Mouse (Mus musculus) left cerebral cortex, postnatal 25 days (tissue): Measurements from ENCODE around the gene Cib3. TPM values are rescaled to one million over a fixed set of nuclear protein-coding genes. Genes with fewer than 3 reads are reported as not detected.

ENCODE experiments used
- DNase-seq, 2 experiments: peaks; one replicate each; pipeline ENCODE4 v3.0.0; 2022; ENCODE audit warnings: low spot score in 2 of 2, mixed read lengths in 1 of 2
- intact Hi-C: fragments of 180-260 bp; cut with DNase I; formaldehyde crosslinking; loops from one replicate; pipeline ENCODE4 v1.15.1; 2025
- total RNA-seq, 2 experiments: library from RNA; stranded (reverse); gene quantifications; 2 replicates each; pipeline ENCODE4 v1.2.3; 2021

Cib3 gene
- total RNA-seq, 2 experiments from 2014 or later, result 0.53 TPM; not detected in 1

- no peak for DNase-seq
- intact Hi-C loops, result no loop called here
Measured at GRCm38 (mm10) chr8:72213536-72213935, 899 bp upstream of the Cib3 start, which contains the start of gene Gm11034. Gene Gm11034 (minus strand): TSS chr8:72213636.

- DNase-seq, result no peak
- intact Hi-C loops, result no loop called here
Measured at GRCm38 (mm10) chr8:72211846-72212245, 791 bp downstream of the Cib3 start.

GRCm38 (mm10) chr8:72210710-72211109 lies 1.9 kb downstream of the Cib3 start:
- DNase-seq, result no peak
- intact Hi-C loops, result no loop called here

- no peak for DNase-seq
- intact Hi-C loops, result no loop called here
Measured at GRCm38 (mm10) chr8:72210222-72210621, 2.4 kb downstream of the Cib3 start.

- intact Hi-C loops, result no loop called here
- DNase-seq, result no peak
Measured at GRCm38 (mm10) chr8:72208582-72208981, 4.1 kb downstream of the Cib3 start.

- intact Hi-C loops, result no loop called here
- no peak for DNase-seq
Measured at GRCm38 (mm10) chr8:72197997-72198396, 14.6 kb downstream of the Cib3 start.

- intact Hi-C loops, result no loop called here
Measured at GRCm38 (mm10) chr8:72192065-72192464, 20.6 kb downstream of the Cib3 start.

GRCm38 (mm10) chr8:72190215-72190539 lies 22.5 kb downstream of the Cib3 start:
- intact Hi-C loops, result no loop called here
- no peak for DNase-seq

More at GRCm38 (mm10) chr8:72192065-72192464, 20.6 kb downstream of the Cib3 start:
- DNase-seq, result no peak

- intact Hi-C loops, result no loop called here
- DNase-seq, result no peak
Measured at GRCm38 (mm10) chr8:72189417-72190214, 23.0 kb downstream of the Cib3 start, which contains the start of gene Hsh2d. Gene Hsh2d (plus strand): TSS chr8:72189638.

GRCm38 (mm10) chr8:72187793-72188331 lies 24.8 kb downstream of the Cib3 start:
- DNase-seq, result no peak
- intact Hi-C loops, result no loop called here

GRCm38 (mm10) chr8:72183554-72184202 lies 29.0 kb downstream of the Cib3 start:
- intact Hi-C loops, result no loop called here
- DNase-seq, result no peak

- intact Hi-C loops, result loop anchor here (2.0 to 5.0 kb wide), 3 partner anchors 65 to 210 kb away; partner anchors contain the start of gene Ap1m1
- DNase-seq, result peak; percentile 70 to 79
Measured at GRCm38 (mm10) chr8:72177346-72177925, 35.2 kb downstream of the Cib3 start.

- intact Hi-C loops, result no loop called here
- DNase-seq, result no peak
Measured at GRCm38 (mm10) chr8:72169681-72170249, 42.9 kb downstream of the Cib3 start.

- intact Hi-C loops, result no loop called here
- DNase-seq, result no peak
Measured at GRCm38 (mm10) chr8:72169098-72169668, 43.5 kb downstream of the Cib3 start.

- DNase-seq, result no peak
- intact Hi-C loops, result no loop called here
Measured at GRCm38 (mm10) chr8:72162821-72163220, 49.8 kb downstream of the Cib3 start.

- DNase-seq, result peak; percentile 99 to 100
- intact Hi-C loops, result no loop called here
Measured at GRCm38 (mm10) chr8:72160707-72161697, 51.6 kb downstream of the Cib3 start, which contains the start of gene Rab8a. Gene Rab8a (plus strand): TSS chr8:72161200.

GRCm38 (mm10) chr8:72160007-72160406 lies 52.6 kb downstream of the Cib3 start:
- intact Hi-C loops, result no loop called here
- no peak for DNase-seq

- intact Hi-C loops, result no loop called here
- DNase-seq, result no peak
Measured at GRCm38 (mm10) chr8:72158726-72159125, 53.9 kb downstream of the Cib3 start.
